Mouse (Mus musculus) bone marrow, adult 2 months (tissue): ENCODE data around the gene Ifna7.

Source experiments
- CTCF ChIP-seq: fragments of 200-500 bp; IDR thresholded peaks from 2 replicates; pipeline ENCODE4 v1.5.1; 2011; ENCODE audit warnings: low read length, control low read depth; ENCODE audit not compliant: control insufficient read depth, insufficient read depth
- POLR2A ChIP-seq: fragments of 200-500 bp; IDR thresholded peaks from 2 replicates; pipeline ENCODE4 v1.6.1; 2011; ENCODE audit warnings: low read depth, mild to moderate bottlenecking, control low read depth, low read length, borderline replicate concordance; ENCODE audit not compliant: control insufficient read depth

DNA sequence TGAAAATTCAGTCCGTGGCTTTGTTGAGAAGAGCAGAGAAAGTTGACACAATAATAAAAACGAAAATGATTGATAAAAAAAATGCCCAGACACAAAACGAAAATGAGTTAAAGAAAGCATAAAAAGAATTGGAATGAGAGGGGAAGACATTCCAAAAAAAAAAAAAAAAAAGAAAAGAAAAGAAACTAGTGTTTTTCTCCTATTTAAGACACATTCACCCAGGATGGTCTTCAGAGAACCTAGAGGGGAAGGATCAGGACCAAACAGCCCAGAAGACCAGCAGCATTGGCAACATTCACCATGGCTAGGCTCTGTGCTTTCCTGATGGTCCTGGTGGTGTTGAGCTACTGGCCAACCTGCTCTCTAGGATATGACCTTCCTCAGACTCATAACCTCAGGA, at the start of gene Ifna7:
- no peak for TF ChIP-seq POLR2A
- TF ChIP-seq CTCF = no peak
